Mouse (Mus musculus) stomach, embryonic 16.5 days (tissue): Measurements from ENCODE around the gene Etfa. TPM values are rescaled to one million over a fixed set of nuclear protein-coding genes. Genes with fewer than 3 reads are reported as not detected.

Source experiments
- ATAC-seq: fragments of 200-750 bp; cut with Nextera tagmentation; 2 replicates; pipeline ENCODE4 v1.8.0; 2017; ENCODE audit warnings: moderate number of reproducible peaks, moderate TSS enrichment; ENCODE audit not compliant: insufficient read depth, low FRiP score
- H3K27ac ChIP-seq: fragments of 300-500 bp; sonication (generic); 2 replicates; pipeline ENCODE4 v1.5.1; 2014; ENCODE audit warnings: low read length
- H3K27me3 ChIP-seq: fragments of 300-500 bp; sonication (generic); 2 replicates; pipeline ENCODE4 v1.6.1; 2014; ENCODE audit warnings: low read length, control low read depth, mixed read lengths; ENCODE audit not compliant: control insufficient read depth, insufficient read depth
- H3K36me3 ChIP-seq: fragments of 300-500 bp; sonication (generic); 2 replicates; pipeline ENCODE4 v1.6.1; 2014; ENCODE audit warnings: low read length; ENCODE audit not compliant: control insufficient read depth, insufficient read depth
- H3K4me1 ChIP-seq: fragments of 300-500 bp; sonication (generic); 2 replicates; pipeline ENCODE4 v1.6.1; 2014; ENCODE audit warnings: low read length, control low read depth, mixed read lengths; ENCODE audit not compliant: control insufficient read depth, insufficient read depth
- H3K4me2 ChIP-seq: fragments of 300-500 bp; sonication (generic); 2 replicates; pipeline ENCODE4 v1.6.1; 2014; ENCODE audit warnings: low read depth, low read length, mixed read lengths
- H3K4me3 ChIP-seq: fragments of 300-500 bp; sonication (generic); replicated peaks from 2 replicates; pipeline ENCODE4 v1.5.1; 2014; ENCODE audit warnings: mild to moderate bottlenecking, low read length
- H3K9ac ChIP-seq: fragments of 300-500 bp; sonication (generic); 2 replicates; pipeline ENCODE4 v1.6.1; 2014; ENCODE audit warnings: low read length
- H3K9me3 ChIP-seq: fragments of 300-500 bp; sonication (generic); replicated peaks from 2 replicates; pipeline ENCODE4 v1.6.1; 2016; ENCODE audit warnings: low read length, control low read depth; ENCODE audit not compliant: control insufficient read depth
- WGBS: fragments of 180-500 bp; shearing (Covaris S2); extraction: QIAGEN DNeasy Blood & Tissue Kit; methylation state at CpG from one replicate; pipeline ENCODE4 v1.1.7; 2014; 5-methylcytosine and 5-hydroxymethylcytosine counted together
- polyA plus RNA-seq: library from polyadenylated mRNA; unstranded; fragments of >200 nt; fragmentation: Nextera tagmentation; extraction: Ambion mirVana; gene quantifications from 2 replicates; pipeline ENCODE4 v1.2.1, GENCODE M21; 2015

Gene Etfa
- polyA plus RNA-seq, 1 experiment from 2014 or later, result 265 TPM

- WGBS, result 68% methylated on average over 3 of the region's 3 CpGs
- no peak for ATAC-seq
These were observed 73.6 kb downstream of the Etfa start for GRCm38 (mm10) chr9:55438433-55438832.

GRCm38 (mm10) chr9:55433875-55434274 is 78.2 kb downstream of the Etfa start:
- H3K36me3 ChIP-seq, result no peaks in the 10 kb centered on the region
- no peaks in the 10 kb centered on the region for H3K4me1 ChIP-seq
- no peak for ATAC-seq
- 95% methylated on average over 5 of the region's 5 CpGs for WGBS
- no peak overlapping the region for H3K4me3 ChIP-seq
- H3K27ac ChIP-seq, result no peak overlapping the region
- no peak overlapping the region for H3K4me2 ChIP-seq
- no peak overlapping the region for H3K9ac ChIP-seq
- no peaks in the 10 kb centered on the region for H3K27me3 ChIP-seq
- no peaks in the 10 kb centered on the region for H3K9me3 ChIP-seq

More at GRCm38 (mm10) chr9:55438433-55438832, 73.6 kb downstream of the Etfa start:
- no peak overlapping the region for H3K9ac ChIP-seq
- H3K9me3 ChIP-seq, result no peaks in the 10 kb centered on the region
- no peaks in the 10 kb centered on the region for H3K27me3 ChIP-seq
- H3K27ac ChIP-seq, result no peak overlapping the region
- H3K4me3 ChIP-seq, result no peak overlapping the region
- H3K4me2 ChIP-seq, result no peak overlapping the region
- no peaks in the 10 kb centered on the region for H3K4me1 ChIP-seq
- H3K36me3 ChIP-seq, result no peaks in the 10 kb centered on the region

- H3K9ac ChIP-seq, result no peak overlapping the region
- WGBS, result 55% methylated on average over 14 of the region's 14 CpGs
- ATAC-seq, result no peak
- H3K4me1 ChIP-seq, result no peaks in the 10 kb centered on the region
- H3K4me3 ChIP-seq, result no peak overlapping the region
- no peaks in the 10 kb centered on the region for H3K9me3 ChIP-seq
- H3K27ac ChIP-seq, result no peak overlapping the region
- H3K36me3 ChIP-seq, result no peaks in the 10 kb centered on the region
- no peaks in the 10 kb centered on the region for H3K27me3 ChIP-seq
- H3K4me2 ChIP-seq, result no peak overlapping the region
These were observed 79.4 kb downstream of the Etfa start for GRCm38 (mm10) chr9:55432306-55433289.

GRCm38 (mm10) chr9:55430133-55430532 is 81.9 kb downstream of the Etfa start:
- Histone ChIP-seq H3K9me3 (no peaks in the 10 kb centered on the region), H3K27ac (peak overlapping the region; percentile 13; the same call in 1 of the 2 replicates), H3K27me3 (no peaks in the 10 kb centered on the region), H3K36me3 (no peaks in the 10 kb centered on the region), H3K4me3 (peak overlapping the region; percentile 20), H3K4me1 (no peaks in the 10 kb centered on the region), H3K9ac (peak overlapping the region; percentile 47), H3K4me2 (peak overlapping the region; percentile 45)
- ATAC-seq, result peak; percentile 63
- 13% methylated on average over 20 of the region's 20 CpGs for WGBS

GRCm38 (mm10) chr9:55429242-55429975 is 82.6 kb downstream of the Etfa start:
- WGBS, result 31% methylated on average over 12 of the region's 12 CpGs
- Histone ChIP-seq H3K27ac (peak overlapping the region; percentile 13; the same call in 1 of the 2 replicates), H3K4me2 (peak overlapping the region; percentile 45), H3K4me1 (peaks cover 3% of the 10 kb centered on the region; the same call in 1 of the 2 replicates), H3K27me3 (no peaks in the 10 kb centered on the region), H3K4me3 (peak overlapping the region; percentile 20), H3K9me3 (no peaks in the 10 kb centered on the region), H3K36me3 (no peaks in the 10 kb centered on the region), H3K9ac (peak overlapping the region; percentile 47; the same call in 1 of the 2 replicates)
- ATAC-seq, result peak; percentile 68

- Histone ChIP-seq H3K27me3 (no peaks in the 10 kb centered on the region), H3K36me3 (no peaks in the 10 kb centered on the region), H3K4me2 (no peak overlapping the region), H3K9me3 (0 out of 2 replicates have a peak, but pooled peaks cover 4% of the 10 kb centered on the region), H3K4me3 (no peak overlapping the region), H3K9ac (no peak overlapping the region), H3K27ac (no peak overlapping the region), H3K4me1 (peaks cover 4% of the 10 kb centered on the region; the same call in 1 of the 2 replicates)
- ATAC-seq, result no peak
- WGBS, result 59% methylated on average over 7 of the region's 7 CpGs
These were observed 86.7 kb downstream of the Etfa start for GRCm38 (mm10) chr9:55425271-55425810.

- H3K4me2 ChIP-seq, result no peak overlapping the region
- peak; percentile 77 for ATAC-seq
- 0 out of 2 replicates have a peak, but pooled peaks cover 4% of the 10 kb centered on the region for H3K9me3 ChIP-seq
- no peak overlapping the region for H3K9ac ChIP-seq
- no peaks in the 10 kb centered on the region for H3K36me3 ChIP-seq
- H3K4me3 ChIP-seq, result no peak overlapping the region
- H3K4me1 ChIP-seq, result peaks cover 4% of the 10 kb centered on the region; the same call in 1 of the 2 replicates
- WGBS, result 55% methylated on average over 14 of the region's 14 CpGs
- no peaks in the 10 kb centered on the region for H3K27me3 ChIP-seq
- H3K27ac ChIP-seq, result peak overlapping the region; percentile 19; the same call in 1 of the 2 replicates
These were observed 88.3 kb downstream of the Etfa start for GRCm38 (mm10) chr9:55423451-55424424.

- H3K27ac ChIP-seq, result no peak overlapping the region
These were observed 90.3 kb downstream of the Etfa start for GRCm38 (mm10) chr9:55421786-55422185.

More at GRCm38 (mm10) chr9:55421786-55422185, 90.3 kb downstream of the Etfa start:
- Histone ChIP-seq H3K9ac (no peak overlapping the region), H3K4me1 (peaks cover 4% of the 10 kb centered on the region; the same call in 1 of the 2 replicates), H3K4me2 (no peak overlapping the region), H3K27me3 (no peaks in the 10 kb centered on the region), H3K9me3 (0 out of 2 replicates have a peak, but pooled peaks cover 4% of the 10 kb centered on the region), H3K4me3 (no peak overlapping the region), H3K36me3 (no peaks in the 10 kb centered on the region)
- ATAC-seq, result no peak
- 93% methylated on average over 3 of the region's 3 CpGs for WGBS
